In the genomic region with DNA sequence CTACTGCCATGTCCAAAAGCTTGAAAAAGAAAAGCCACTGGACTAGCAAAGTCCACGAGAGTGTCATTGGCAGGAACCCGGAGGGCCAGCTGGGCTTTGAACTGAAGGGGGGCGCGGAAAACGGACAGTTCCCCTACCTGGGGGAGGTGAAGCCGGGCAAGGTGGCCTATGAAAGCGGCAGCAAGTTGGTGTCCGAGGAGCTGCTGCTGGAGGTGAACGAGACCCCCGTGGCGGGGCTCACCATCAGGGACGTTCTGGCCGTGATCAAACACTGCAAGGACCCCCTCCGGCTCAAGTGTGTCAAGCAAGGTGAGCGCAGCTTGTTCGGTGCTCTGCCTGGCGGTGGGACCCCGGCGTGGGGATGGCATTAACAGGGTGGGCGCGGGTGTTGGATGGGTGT, we compare ENCODE assay signal across 8 mouse cellular contexts. TPM values are rescaled to one million over a fixed set of nuclear protein-coding genes. Genes with fewer than 3 reads are reported as not detected.
DNase-seq lines count a peak whose midpoint lies in the region; ATAC-seq and TF ChIP-seq lines count a peak whose summit lies in the region.

No protein-coding gene starts in this region.

- no peak for TF ChIP-seq CTCF in left cerebral cortex, adult 2 months (IDR thresholded peaks at IDR 0.05)

- H3K36me3 ChIP-seq in forebrain, embryonic 15.5 days = no peaks in the 10 kb centered on the region
- H3K36me3 ChIP-seq in intestine, embryonic 14.5 days (ENCODE audit: control insufficient read depth, insufficient read depth, low read length) = no peaks in the 10 kb centered on the region
- no peaks in the 10 kb centered on the region for H3K36me3 ChIP-seq in liver, embryonic 11.5 days (ENCODE audit: control insufficient read depth, insufficient read depth, low read length)

- DNase-seq in left cerebral cortex, adult 2 months (ENCODE audit: extremely low spot score in 1 of 2, low spot score in 2 of 2) = peak; percentile 27 to 29
- DNase-seq in left cerebral cortex, adult 11 months (ENCODE audit: low spot score) = no peak
- peak; percentile 52 for DNase-seq in cerebellum, adult 11 months
- DNase-seq in intestine, embryonic 14.5 days (ENCODE audit: low spot score) = no peak
- DNase-seq in liver, embryonic 11.5 days (ENCODE audit: low spot score) = peak; percentile 34
- peak; percentile 29 to 38 for DNase-seq in right cerebral cortex, postnatal 10 days (ENCODE audit: low spot score in 2 of 2)
- DNase-seq in thymus, postnatal 0 days (ENCODE audit: low spot score) = no peak

- intact Hi-C loops in left cerebral cortex, adult 2 months (cut with DNase I) = loop anchor here (10.0 kb wide), 1 partner anchor 742 kb away; no protein-coding TSS in a partner anchor

- no peaks in the 10 kb centered on the region for H3K9me3 ChIP-seq in forebrain, embryonic 15.5 days
- no peaks in the 10 kb centered on the region for H3K9me3 ChIP-seq in intestine, embryonic 14.5 days (ENCODE audit: control insufficient read depth, low read length)
- no peaks in the 10 kb centered on the region for H3K9me3 ChIP-seq in liver, embryonic 11.5 days (ENCODE audit: control insufficient read depth, low read length)

- peak; percentile 2 for ATAC-seq in forebrain, embryonic 15.5 days (replicated peaks)
- no peak for ATAC-seq in intestine, embryonic 14.5 days (replicated peaks; ENCODE audit: low FRiP score, low TSS enrichment, low read depth)
- no peak for ATAC-seq in liver, embryonic 11.5 days (replicated peaks; ENCODE audit: low FRiP score)

- H3K4me2 ChIP-seq in forebrain, embryonic 15.5 days (replicated peaks) = peak overlapping the region; percentile 100
- H3K4me2 ChIP-seq in intestine, embryonic 14.5 days (ENCODE audit: low read length) = peak overlapping the region; percentile 92
- peak overlapping the region; percentile 70 for H3K4me2 ChIP-seq in liver, embryonic 11.5 days

- under 1% methylated on average over 21 of the region's 21 CpGs for WGBS in forebrain, embryonic 15.5 days
- WGBS in intestine, embryonic 14.5 days = 0% methylated on average over 21 of the region's 21 CpGs
- 3% methylated on average over 21 of the region's 21 CpGs for WGBS in liver, embryonic 11.5 days

- H3K27me3 ChIP-seq in forebrain, embryonic 15.5 days = no peaks in the 10 kb centered on the region
- peaks cover 9% of the 10 kb centered on the region for H3K27me3 ChIP-seq in intestine, embryonic 14.5 days (replicated peaks; ENCODE audit: control insufficient read depth, insufficient read depth, low read length)
- H3K27me3 ChIP-seq in liver, embryonic 11.5 days (replicated peaks; ENCODE audit: control insufficient read depth, insufficient read depth, low read length) = peaks cover 25% of the 10 kb centered on the region

- H3K9ac ChIP-seq in forebrain, embryonic 15.5 days (replicated peaks) = peak overlapping the region; percentile 72
- peak overlapping the region; percentile 56 for H3K9ac ChIP-seq in intestine, embryonic 14.5 days (ENCODE audit: low read length)
- H3K9ac ChIP-seq in liver, embryonic 11.5 days (ENCODE audit: low read depth, low read length) = no peak overlapping the region

- H3K4me1 ChIP-seq in forebrain, embryonic 15.5 days = peaks cover 21% of the 10 kb centered on the region
- H3K4me1 ChIP-seq in intestine, embryonic 14.5 days (replicated peaks; ENCODE audit: control insufficient read depth, insufficient read depth, low read length) = no peaks in the 10 kb centered on the region; the same call in 1 of the 2 replicates
- no peaks in the 10 kb centered on the region for H3K4me1 ChIP-seq in liver, embryonic 11.5 days (replicated peaks; ENCODE audit: control insufficient read depth, insufficient read depth, low read length)

- H3K4me3 ChIP-seq in left cerebral cortex, adult 2 months = peak overlapping the region; percentile 77
- peak overlapping the region; percentile 76 for H3K4me3 ChIP-seq in forebrain, embryonic 15.5 days
- peak overlapping the region; percentile 64 for H3K4me3 ChIP-seq in intestine, embryonic 14.5 days (ENCODE audit: low read depth, low read length)
- H3K4me3 ChIP-seq in liver, embryonic 11.5 days (ENCODE audit: low read depth, low read length) = peak overlapping the region; percentile 54

- peak overlapping the region; percentile 87 for H3K27ac ChIP-seq in left cerebral cortex, adult 2 months
- peak overlapping the region; percentile 77 for H3K27ac ChIP-seq in forebrain, embryonic 15.5 days (replicated peaks)
- H3K27ac ChIP-seq in intestine, embryonic 14.5 days (ENCODE audit: low read depth) = no peak overlapping the region
- H3K27ac ChIP-seq in liver, embryonic 11.5 days (ENCODE audit: low read depth, low read length) = no peak overlapping the region

RNA-seq across cellular contexts. Expression of gene Magi2, which starts 0.4 kb away (rescaled TPM):
- 100 to 1,000 TPM; 139 to 145 TPM for total RNA-seq in left cerebral cortex, adult 2 months (2021)
- polyA plus RNA-seq in forebrain, embryonic 15.5 days (2015; fragmentation: Nextera tagmentation; extraction: Ambion mirVana) = 24.8 and 27.2 TPM in 2 replicates
- 2.7 and 3.2 TPM in 2 replicates for polyA plus RNA-seq in intestine, embryonic 14.5 days (2014; fragmentation: Nextera tagmentation; extraction: Ambion mirVana)
- polyA plus RNA-seq in liver, embryonic 11.5 days (2014; fragmentation: Nextera tagmentation; extraction: Ambion mirVana) = 1.7 and 2.4 TPM in 2 replicates
- 0.55 and 0.78 TPM in 2 replicates for polyA plus RNA-seq in thymus, postnatal 0 days (2015; fragmentation: Nextera tagmentation; extraction: Ambion mirVana)

Comparison
In these comparisons a context has a peak if more than half of its experiments do, and no peak if none do; other contexts are left out.
1. DNase-seq: peak in left cerebral cortex, adult 2 months (2 of 2), cerebellum, adult 11 months (single experiment), liver, embryonic 11.5 days (single experiment) and right cerebral cortex, postnatal 10 days (2 of 2); none in left cerebral cortex, adult 11 months (single experiment), intestine, embryonic 14.5 days (single experiment) and thymus, postnatal 0 days (single experiment).
2. H3K27ac ChIP-seq: peak in left cerebral cortex, adult 2 months (single experiment) and forebrain, embryonic 15.5 days (single experiment); none in intestine, embryonic 14.5 days (single experiment) and liver, embryonic 11.5 days (single experiment).
3. Peak in every context shown above with its lines, with median percentiles within 50 percentile points of each other: H3K4me3 ChIP-seq and H3K4me2 ChIP-seq.